Mouse (Mus musculus): ENCODE measurements at regions not wholly inside any gene's neighbourhood (a gene's known extent, or its start where the extent isn't known, plus 50 kb on each side); places are given as distances from the start of the nearest gene placed in this dataset.

DNA sequence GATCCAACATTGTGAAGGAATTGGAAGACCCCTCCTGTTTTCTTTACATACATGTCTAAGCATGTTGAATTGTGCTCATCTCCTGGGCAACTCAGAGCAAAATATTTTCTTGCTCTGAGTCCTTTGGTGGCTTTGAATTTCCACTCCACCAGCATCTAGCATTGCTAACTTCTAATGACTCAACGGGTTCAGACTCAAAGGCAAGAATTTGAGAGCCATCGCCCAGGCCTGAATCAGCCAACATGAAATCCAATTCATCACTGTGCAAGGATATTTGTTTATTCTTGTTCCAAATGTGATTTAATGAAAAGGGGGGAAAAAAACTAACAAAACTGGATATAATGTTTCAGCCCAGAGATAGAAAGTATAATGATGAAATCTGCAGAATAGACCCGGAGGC is 121.9 kb upstream of the Phactr1 start:
- ATAC-seq (ENCODE audit: insufficient read depth), result no peak
- WGBS (ENCODE audit: insufficient replicate concordance), result 61% methylated on average over 3 of the region's 3 CpGs

DNA sequence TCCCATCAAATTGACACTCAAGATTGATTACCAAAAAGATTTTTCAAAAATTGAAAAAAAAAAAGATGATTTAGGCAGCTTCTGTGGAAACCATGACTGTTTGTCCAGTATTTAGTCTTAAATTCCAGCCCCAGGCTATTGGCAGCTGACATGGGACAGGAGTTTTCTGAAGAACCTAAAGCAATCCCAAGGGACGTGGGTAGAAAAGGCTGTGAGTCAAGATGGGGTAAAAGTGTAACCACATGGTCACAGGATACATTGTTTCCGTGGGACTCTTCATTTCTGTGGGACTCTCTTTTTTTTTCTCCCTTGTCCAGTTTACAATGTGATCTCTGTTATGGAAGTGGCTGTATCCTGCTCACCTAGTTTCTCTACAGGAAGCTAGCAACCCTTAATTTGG is 119.0 kb upstream of the Phactr1 start:
- H3K36me3 ChIP-seq (replicated peaks), result no peaks in the 10 kb centered on the region
- ATAC-seq (ENCODE audit: insufficient read depth), result no peak
- H3K4me2 ChIP-seq, result no peak overlapping the region
- H3K9me3 ChIP-seq (replicated peaks), result no peaks in the 10 kb centered on the region
- no peaks in the 10 kb centered on the region for H3K27me3 ChIP-seq
- H3K4me3 ChIP-seq (replicated peaks), result no peak overlapping the region
- no peak overlapping the region for H3K27ac ChIP-seq (replicated peaks)
- H3K4me1 ChIP-seq (replicated peaks), result no peaks in the 10 kb centered on the region
- WGBS (ENCODE audit: insufficient replicate concordance), result 36% methylated on average over 2 of the region's 2 CpGs
- H3K9ac ChIP-seq, result no peak overlapping the region

More for the DNA sequence above, 121.9 kb upstream of the Phactr1 start:
- Histone ChIP-seq H3K27ac (replicated peaks) (no peak overlapping the region), H3K4me3 (replicated peaks) (no peak overlapping the region), H3K4me2 (no peak overlapping the region), H3K27me3 (no peaks in the 10 kb centered on the region), H3K9ac (no peak overlapping the region), H3K36me3 (replicated peaks) (no peaks in the 10 kb centered on the region), H3K4me1 (replicated peaks) (no peaks in the 10 kb centered on the region), H3K9me3 (replicated peaks) (no peaks in the 10 kb centered on the region)

DNA sequence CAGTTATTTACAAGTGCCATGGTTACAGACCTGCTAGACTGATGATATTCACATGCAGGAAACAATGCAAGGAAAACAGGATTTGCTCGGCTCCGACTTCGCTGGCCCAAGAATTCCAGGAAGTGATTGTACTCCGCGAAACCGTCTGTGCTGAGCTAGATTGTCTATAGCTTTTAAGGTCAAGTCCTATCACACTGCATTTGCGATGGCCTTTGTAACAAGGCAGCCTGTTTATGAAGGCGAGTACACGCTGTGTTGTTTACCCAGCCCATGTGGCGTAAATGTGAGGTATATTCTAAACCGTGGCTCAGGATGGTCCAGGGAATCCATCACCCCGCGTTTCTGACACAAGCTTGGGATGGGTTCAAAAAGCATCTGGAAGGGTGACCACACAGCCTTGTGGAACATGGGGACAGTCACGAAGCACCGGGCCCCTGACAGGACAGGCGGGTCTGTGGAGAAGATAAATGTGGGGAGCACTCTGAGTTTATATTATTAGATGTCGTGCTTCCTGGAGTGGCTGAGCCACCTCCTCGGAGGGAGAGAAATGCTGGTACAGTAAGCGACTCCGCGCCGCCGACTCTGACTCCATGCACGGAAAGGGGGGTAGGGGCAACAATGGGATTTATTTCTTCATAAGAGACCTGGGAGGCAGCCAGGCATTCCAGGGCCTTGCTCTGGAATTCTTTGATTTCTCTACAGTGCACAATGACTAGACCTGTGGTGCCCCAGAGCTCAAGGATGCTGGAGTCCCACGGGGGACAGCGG is 114.9 kb upstream of the Phactr1 start:
- no peaks in the 10 kb centered on the region for H3K4me1 ChIP-seq (replicated peaks)
- H3K4me2 ChIP-seq, result no peak overlapping the region
- peak; percentile 62 for ATAC-seq (ENCODE audit: insufficient read depth)
- no peak overlapping the region for H3K4me3 ChIP-seq (replicated peaks)
- H3K27me3 ChIP-seq, result no peaks in the 10 kb centered on the region
- H3K36me3 ChIP-seq (replicated peaks), result no peaks in the 10 kb centered on the region
- 24% methylated on average over 26 of the region's 26 CpGs for WGBS (ENCODE audit: insufficient replicate concordance)
- no peak overlapping the region for H3K27ac ChIP-seq (replicated peaks)
- H3K9me3 ChIP-seq (replicated peaks), result no peaks in the 10 kb centered on the region
- no peak overlapping the region for H3K9ac ChIP-seq

DNA sequence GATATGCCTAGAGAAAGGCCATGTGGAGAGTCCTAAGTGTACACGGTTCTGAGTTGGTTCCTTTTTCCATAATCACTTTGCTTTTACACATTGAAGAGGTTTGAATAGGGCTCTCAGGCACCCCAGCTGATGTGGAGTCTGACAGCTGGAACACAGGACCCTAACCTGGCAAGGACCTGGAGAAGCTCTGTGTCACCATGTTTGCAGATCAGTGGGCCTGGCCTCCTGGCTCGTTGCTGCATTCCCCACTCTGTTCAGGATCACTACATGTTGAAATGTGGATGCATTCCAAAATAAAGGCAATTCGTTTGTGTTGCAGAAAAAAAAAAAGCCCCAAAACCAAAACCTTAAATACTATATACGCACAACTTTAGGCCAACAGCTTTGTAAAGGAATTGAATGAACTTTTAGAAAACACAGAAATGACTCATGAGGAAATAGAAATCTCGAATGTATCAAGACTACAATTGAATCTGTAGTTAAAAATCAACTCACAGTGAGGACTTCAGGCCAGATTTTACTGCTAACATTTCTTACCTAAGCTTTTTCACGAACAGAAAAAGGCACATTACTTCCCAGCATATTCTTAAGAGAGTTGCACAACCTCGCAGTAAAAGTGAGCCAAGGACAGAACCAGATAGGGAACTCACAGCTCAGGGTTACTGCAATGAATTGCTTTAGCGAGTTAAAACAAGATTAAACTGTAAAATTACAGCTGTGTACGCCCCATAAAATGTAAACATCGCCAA is 109.6 kb upstream of the Phactr1 start:
- 55% methylated on average over 10 of the region's 10 CpGs for WGBS (ENCODE audit: insufficient replicate concordance)
- Histone ChIP-seq H3K4me3 (replicated peaks) (no peak overlapping the region), H3K27ac (replicated peaks) (no peak overlapping the region), H3K27me3 (no peaks in the 10 kb centered on the region), H3K9me3 (replicated peaks) (no peaks in the 10 kb centered on the region), H3K4me1 (replicated peaks) (no peaks in the 10 kb centered on the region), H3K36me3 (replicated peaks) (no peaks in the 10 kb centered on the region), H3K9ac (no peak overlapping the region), H3K4me2 (no peak overlapping the region)
- ATAC-seq (ENCODE audit: insufficient read depth), result no peak

DNA sequence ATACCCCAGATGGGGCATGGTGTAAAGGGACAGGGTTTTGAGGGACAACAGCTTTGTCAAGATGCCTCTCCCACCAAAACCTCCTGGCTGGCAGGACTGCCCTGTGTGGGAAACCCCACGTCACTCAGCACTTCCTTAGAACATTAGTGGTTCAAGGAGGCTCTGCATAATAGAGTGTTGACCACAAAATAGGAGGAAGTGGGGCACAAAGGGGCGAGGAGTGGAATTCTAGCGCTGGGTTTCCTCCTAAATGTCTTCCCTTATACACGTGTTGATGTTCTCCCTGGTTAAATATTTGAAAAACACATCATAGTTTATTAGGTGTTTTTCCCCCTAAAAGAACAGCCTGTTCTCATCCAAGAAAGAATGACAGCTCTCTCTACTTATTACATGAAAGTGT is 106.2 kb upstream of the Phactr1 start:
- Histone ChIP-seq H3K27me3 (no peaks in the 10 kb centered on the region), H3K4me1 (replicated peaks) (no peaks in the 10 kb centered on the region), H3K27ac (replicated peaks) (no peak overlapping the region), H3K36me3 (replicated peaks) (no peaks in the 10 kb centered on the region), H3K4me2 (no peak overlapping the region), H3K9me3 (replicated peaks) (no peaks in the 10 kb centered on the region), H3K4me3 (replicated peaks) (no peak overlapping the region), H3K9ac (no peak overlapping the region)
- WGBS (ENCODE audit: insufficient replicate concordance), result 8% methylated on average over 4 of the region's 4 CpGs
- ATAC-seq (ENCODE audit: insufficient read depth), result no peak

DNA sequence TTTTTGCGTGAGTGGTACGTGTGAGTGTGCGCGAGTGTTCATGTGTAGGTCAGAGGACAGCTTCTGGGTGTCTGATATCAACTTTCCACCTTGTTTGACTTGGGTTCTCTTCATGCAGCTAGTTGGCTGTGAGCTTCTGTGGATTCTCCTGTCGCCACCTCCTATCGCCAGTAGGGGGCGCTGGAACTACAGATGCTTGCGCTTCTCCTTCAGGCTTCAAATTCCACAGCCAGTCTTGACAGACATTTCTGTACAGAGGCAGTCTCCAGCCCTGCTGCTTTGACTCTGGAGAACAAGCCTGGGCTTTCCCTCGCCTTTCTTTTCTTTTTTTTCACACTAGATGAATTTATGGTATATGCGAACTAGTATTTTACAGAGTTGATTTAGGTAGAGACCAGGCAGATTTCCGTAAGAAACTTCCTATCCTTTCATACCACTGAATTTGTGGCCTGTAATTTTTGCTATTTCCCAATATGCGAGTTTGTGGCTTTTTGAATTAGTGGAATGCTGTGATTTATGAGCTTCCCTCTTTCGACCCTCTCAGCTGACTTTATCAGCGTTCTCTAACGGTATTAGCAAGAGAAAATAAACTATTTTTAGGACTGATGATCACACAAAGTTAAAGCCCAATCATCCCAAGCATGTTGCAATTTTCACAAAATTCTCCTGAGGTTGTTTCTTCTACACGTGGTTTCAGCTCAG is 104.5 kb upstream of the Phactr1 start:
- Histone ChIP-seq H3K4me2 (no peak overlapping the region), H3K27ac (replicated peaks) (no peak overlapping the region), H3K4me3 (replicated peaks) (no peak overlapping the region), H3K36me3 (replicated peaks) (no peaks in the 10 kb centered on the region), H3K27me3 (no peaks in the 10 kb centered on the region), H3K4me1 (replicated peaks) (no peaks in the 10 kb centered on the region), H3K9ac (no peak overlapping the region), H3K9me3 (replicated peaks) (no peaks in the 10 kb centered on the region)
- ATAC-seq (ENCODE audit: insufficient read depth), result no peak
- WGBS (ENCODE audit: insufficient replicate concordance), result 17% methylated on average over 16 of the region's 16 CpGs

DNA sequence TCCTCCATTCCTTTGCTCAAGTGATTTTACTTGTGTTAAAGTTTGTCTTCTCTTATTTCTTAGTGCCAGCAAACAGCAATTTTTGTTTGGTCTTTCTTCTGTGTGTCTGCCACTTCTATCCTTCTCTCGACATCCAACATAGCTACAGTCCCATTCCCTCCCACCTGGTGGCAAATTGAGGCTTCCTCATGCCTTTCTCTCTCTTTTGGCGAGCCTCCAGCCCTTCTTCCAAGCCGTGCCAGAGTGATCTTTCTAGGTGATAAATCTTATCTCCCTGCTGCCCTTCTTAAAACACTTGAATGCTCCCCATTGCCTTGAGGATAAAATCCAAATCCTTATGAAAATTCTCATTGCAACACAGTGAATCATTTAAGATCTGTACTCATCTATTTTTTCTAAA is 101.0 kb upstream of the Phactr1 start:
- ATAC-seq (ENCODE audit: insufficient read depth), result no peak
- Histone ChIP-seq H3K4me1 (replicated peaks) (no peaks in the 10 kb centered on the region), H3K27me3 (no peaks in the 10 kb centered on the region), H3K4me3 (replicated peaks) (no peak overlapping the region), H3K36me3 (replicated peaks) (no peaks in the 10 kb centered on the region), H3K27ac (replicated peaks) (no peak overlapping the region), H3K9ac (no peak overlapping the region), H3K9me3 (replicated peaks) (no peaks in the 10 kb centered on the region), H3K4me2 (no peak overlapping the region)
- 41% methylated on average over 3 of the region's 3 CpGs for WGBS (ENCODE audit: insufficient replicate concordance)

DNA sequence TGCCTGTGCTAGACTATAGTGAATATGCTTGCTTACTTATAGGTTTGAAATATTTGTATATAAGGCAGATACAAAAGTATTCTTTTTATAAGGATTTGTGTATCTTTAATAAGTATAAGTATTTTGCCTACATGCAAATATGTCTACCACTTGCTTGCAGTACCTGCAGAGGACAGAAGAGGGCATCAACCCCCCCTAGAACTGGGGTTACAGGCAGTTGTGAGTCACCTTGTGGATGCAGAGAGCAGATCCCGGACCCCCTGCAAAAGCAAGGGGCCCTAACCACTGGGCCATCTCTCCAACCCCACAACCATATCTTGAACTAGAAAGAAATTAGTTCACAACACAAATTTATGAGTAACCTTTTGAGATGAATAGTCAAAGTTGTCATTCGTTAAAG is 91.3 kb upstream of the Phactr1 start:
- Histone ChIP-seq H3K9ac (no peak overlapping the region), H3K36me3 (replicated peaks) (no peaks in the 10 kb centered on the region), H3K27me3 (no peaks in the 10 kb centered on the region), H3K9me3 (replicated peaks) (no peaks in the 10 kb centered on the region), H3K4me1 (replicated peaks) (no peaks in the 10 kb centered on the region), H3K4me2 (no peak overlapping the region), H3K4me3 (replicated peaks) (no peak overlapping the region), H3K27ac (replicated peaks) (no peak overlapping the region)
- no peak for ATAC-seq (ENCODE audit: insufficient read depth)
- WGBS (ENCODE audit: insufficient replicate concordance), result 61% methylated on average over 2 of the region's 2 CpGs

DNA sequence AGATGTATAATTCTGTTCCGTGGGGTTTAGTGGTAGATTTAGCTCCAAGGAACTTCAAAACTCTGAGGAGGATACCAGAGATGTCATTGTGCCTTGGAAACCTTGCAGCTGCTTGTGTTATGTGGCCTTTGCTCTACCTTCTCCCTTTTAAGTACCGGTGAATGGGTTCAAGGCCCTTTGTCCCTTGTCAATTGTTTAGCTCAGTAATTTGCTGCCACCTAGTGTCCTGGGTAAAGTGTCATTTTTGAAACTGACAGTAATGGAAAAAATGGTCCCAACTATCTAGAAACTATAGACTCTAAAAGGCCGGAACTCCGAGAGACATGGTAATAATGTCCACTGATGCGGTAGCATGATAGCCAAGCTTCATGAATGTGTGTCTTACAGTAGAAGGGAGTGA is 90.8 kb upstream of the Phactr1 start:
- Histone ChIP-seq H3K4me3 (replicated peaks) (no peak overlapping the region), H3K4me2 (no peak overlapping the region), H3K27ac (replicated peaks) (no peak overlapping the region), H3K36me3 (replicated peaks) (no peaks in the 10 kb centered on the region), H3K9me3 (replicated peaks) (no peaks in the 10 kb centered on the region), H3K27me3 (no peaks in the 10 kb centered on the region), H3K4me1 (replicated peaks) (no peaks in the 10 kb centered on the region), H3K9ac (no peak overlapping the region)
- WGBS (ENCODE audit: insufficient replicate concordance), result 63% methylated on average over 5 of the region's 5 CpGs
- no peak for ATAC-seq (ENCODE audit: insufficient read depth)

DNA sequence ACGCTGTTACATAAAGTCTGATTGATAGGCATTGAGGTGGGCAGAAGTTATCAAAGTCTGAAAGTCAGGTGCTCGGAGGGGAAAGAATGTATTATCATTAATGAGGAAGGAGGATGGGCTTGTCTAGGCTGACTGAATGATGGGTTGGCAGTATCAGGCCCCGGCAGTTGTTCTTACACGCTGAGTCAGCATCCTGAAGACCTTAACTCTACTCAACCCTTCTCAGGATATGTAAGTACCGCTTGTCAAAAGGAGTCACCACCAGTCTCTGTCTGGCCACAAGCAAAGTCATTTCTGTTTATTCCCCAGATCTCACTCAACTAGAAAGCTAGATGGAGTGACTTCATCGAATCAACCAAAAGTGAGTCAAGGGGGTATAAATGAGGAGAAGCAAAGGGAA is 90.0 kb upstream of the Phactr1 start:
- Histone ChIP-seq H3K9me3 (replicated peaks) (no peaks in the 10 kb centered on the region), H3K27me3 (no peaks in the 10 kb centered on the region), H3K36me3 (replicated peaks) (no peaks in the 10 kb centered on the region), H3K4me3 (replicated peaks) (no peak overlapping the region), H3K27ac (replicated peaks) (no peak overlapping the region), H3K9ac (no peak overlapping the region), H3K4me1 (replicated peaks) (no peaks in the 10 kb centered on the region), H3K4me2 (no peak overlapping the region)
- ATAC-seq (ENCODE audit: insufficient read depth), result no peak
- WGBS (ENCODE audit: insufficient replicate concordance), result 38% methylated on average over 6 of the region's 6 CpGs

DNA sequence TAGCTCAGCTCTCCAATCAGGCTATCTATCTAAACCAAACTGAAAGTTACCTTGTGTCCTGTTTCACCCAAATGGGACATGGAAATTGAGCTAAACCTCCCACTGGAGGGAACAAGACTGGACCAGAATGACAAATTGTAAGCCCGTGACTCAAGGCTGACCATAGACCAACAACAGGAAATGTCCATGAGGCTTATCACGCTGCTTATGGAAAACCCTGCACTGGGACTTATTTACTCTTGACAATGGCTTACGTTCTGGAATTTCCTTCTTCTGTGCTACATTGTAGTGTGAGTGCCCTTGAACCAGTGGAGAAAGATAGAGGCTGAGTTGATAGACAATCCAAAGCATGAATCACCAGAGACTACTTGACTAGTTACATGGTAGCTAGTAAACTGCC is 87.5 kb upstream of the Phactr1 start:
- no peak overlapping the region for H3K4me3 ChIP-seq (replicated peaks)
- 29% methylated on average over 3 of the region's 3 CpGs for WGBS (ENCODE audit: insufficient replicate concordance)
- H3K4me2 ChIP-seq, result no peak overlapping the region
- no peak overlapping the region for H3K9ac ChIP-seq
- H3K27me3 ChIP-seq, result no peaks in the 10 kb centered on the region
- no peaks in the 10 kb centered on the region for H3K36me3 ChIP-seq (replicated peaks)
- no peaks in the 10 kb centered on the region for H3K4me1 ChIP-seq (replicated peaks)
- no peak for ATAC-seq (ENCODE audit: insufficient read depth)
- H3K9me3 ChIP-seq (replicated peaks), result no peaks in the 10 kb centered on the region
- no peak overlapping the region for H3K27ac ChIP-seq (replicated peaks)

Data from liver, embryonic 15.5 days (tissue).